Mouse (Mus musculus) kidney, adult 2 months (tissue): ENCODE measurements at regions not wholly inside any gene's neighbourhood (a gene's known extent, or its start where the extent isn't known, plus 50 kb on each side); places are given as distances from the start of the nearest gene placed in this dataset.

Experiments used
- CTCF ChIP-seq: fragments of 200-500 bp; conservative IDR thresholded peaks from 2 replicates; pipeline ENCODE4 v1.5.1; 2011; ENCODE audit warnings: low read depth, mild to moderate bottlenecking, control low read depth, low read length, moderate library complexity, mixed read lengths; ENCODE audit not compliant: insufficient read depth, insufficient read length
- POLR2A ChIP-seq: fragments of 200-500 bp; IDR thresholded peaks from one replicate; pipeline ENCODE4 v1.6.1; 2011; ENCODE audit warnings: low read depth, low read length, control low read depth

- TF ChIP-seq POLR2A (no peak), CTCF (no peak)
Measured at GRCm38 (mm10) chr2:169168795-169169194, 213.4 kb upstream of the Zfp64 start.
